Mouse (Mus musculus) right cerebral cortex, adult 18-20 months (tissue): ENCODE data around the gene Polr1e.
"Not testable (repeated sequence)": the region's sequence is repeated elsewhere in the genome, so short reads cannot be mapped to it uniquely, and the experiment has no call there.

Experiments used
- DNase-seq: peaks from one replicate; pipeline ENCODE4 v3.0.0; 2022; ENCODE audit warnings: mixed read lengths

The Polr1e gene

DNA sequence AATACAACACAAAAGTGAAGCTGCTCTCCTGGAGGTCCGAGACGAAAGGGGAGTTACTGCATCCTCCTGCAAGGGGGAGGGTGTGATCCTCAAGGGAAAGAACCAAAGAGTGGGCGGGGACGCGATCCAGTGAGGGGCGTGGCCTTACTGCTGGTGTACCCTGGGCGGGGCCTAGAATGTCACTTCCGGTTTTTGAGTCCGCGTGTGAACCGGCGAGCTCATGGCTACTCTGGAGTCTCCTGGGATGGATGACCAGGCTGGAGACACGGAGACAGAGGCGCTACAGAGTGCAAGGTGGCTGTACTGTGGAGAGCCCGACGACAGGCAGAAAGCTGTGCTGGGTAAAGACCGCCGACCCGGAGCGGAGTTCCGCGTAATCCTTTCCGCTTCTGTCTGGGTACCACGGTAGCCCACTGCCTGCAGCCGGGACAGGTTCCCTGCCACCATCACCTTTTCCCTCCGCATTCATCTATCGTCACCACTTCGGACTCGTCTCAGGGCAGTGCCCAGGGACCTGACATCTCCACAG is at the start of gene Polr1e:
Gene Polr1e (plus strand): TSS at position 132 of the 529 bp plus-strand sequence.
- peak; percentile 90 for DNase-seq

DNA sequence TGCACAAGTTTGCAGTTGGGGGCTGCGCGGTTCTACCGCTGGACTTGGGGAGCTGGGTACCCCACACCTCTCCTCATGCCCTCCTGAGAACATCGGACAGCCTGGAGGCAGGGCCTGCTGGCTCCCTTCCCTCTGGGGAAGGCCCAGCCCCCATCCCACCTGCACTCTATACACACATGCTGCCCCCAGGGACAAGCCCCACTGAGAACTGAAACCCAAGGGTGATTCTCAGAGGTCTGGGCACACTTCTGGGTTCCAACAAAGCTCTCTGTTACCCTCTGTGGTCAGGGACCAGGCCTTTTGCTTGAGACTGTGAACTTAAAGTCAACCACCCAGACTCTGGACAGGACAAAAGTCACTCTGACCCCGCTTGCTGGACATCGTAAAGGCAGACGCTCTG is 48.3 kb upstream of the Polr1e start:
- DNase-seq = no peak

DNA sequence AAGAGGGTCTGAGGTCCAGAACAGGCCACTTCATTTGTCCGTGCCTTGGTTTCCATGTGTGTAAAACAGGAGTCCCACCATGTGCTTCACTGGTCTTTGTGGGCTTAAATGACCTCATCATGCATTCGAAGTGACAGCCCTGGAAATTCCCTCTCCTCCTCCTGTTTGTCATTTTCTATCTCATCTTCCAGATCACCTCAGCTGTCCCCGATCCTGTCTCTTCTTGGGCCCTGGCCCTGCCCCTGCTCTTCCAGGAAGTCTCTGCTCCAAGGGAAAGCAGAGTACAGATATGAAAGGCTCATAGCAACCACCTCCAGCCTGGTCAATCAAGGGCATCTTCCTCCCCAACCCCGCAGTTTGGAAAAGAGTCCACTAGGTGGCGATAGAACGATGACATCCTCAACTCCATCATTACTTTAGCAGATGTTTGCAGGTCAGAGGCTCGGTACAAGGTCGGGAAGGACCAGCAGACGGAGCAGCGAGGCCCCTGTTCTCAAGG is 47.7 kb upstream of the Polr1e start:
- no peak for DNase-seq

DNA sequence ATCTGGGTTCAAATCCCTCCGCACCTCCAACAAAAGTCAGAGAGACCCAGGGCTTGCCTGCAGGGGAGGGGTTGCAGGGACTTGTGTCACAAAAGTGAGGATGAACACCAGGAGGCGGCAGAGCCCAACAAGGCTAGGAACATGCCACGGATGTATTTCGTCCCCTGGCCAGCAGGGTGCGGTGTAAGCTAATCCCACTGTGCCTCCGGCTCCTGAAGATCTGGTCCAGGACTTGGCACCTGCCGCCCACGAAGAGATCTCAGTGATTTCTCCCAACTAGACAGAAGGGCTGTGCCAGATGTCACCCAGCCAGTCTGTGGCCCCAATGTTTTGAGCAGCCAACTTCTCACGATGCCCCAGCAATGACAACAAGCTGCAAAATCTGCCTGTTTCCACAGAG is 44.9 kb upstream of the Polr1e start:
- peak; percentile 92 for DNase-seq

DNA sequence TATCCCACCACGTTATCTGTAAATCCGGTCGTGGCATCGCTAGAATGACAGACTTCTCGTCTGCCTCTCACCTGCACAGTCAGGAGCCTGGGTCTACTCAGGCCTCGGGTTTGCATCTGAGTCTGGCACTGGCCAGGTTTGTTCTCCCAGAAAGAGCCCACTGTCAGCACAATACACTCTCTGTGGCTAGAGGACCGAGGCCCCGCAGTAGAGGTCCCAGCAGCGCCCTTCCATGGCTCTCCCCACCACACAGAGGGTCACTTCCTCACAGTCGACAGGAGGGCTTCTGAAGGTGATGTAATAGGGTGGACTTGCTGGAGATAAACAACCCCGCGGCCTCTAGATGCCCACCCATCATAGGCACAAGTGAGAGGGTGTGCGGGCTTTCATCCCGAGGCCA is 44.5 kb upstream of the Polr1e start:
- DNase-seq = no peak

DNA sequence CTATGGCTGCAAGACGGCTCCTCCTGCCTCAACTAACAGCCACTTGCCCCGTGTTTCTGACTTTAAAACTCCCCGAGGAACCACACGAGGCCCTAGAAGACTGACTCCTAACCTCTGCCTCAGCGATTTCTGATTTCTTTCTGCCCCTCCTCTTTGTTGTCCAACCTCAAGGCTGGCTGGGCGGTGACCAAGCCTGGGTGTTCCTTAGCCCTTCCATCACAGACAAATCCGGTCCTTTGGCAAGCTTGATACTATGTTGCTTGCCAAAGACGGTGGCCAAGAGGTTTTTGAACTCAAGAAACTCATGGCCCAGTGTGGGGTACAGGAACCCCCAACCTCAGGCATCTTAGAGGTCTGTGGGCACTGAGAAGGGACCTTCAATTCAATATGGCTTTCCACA is 44.1 kb upstream of the Polr1e start:
- no peak for DNase-seq

DNA sequence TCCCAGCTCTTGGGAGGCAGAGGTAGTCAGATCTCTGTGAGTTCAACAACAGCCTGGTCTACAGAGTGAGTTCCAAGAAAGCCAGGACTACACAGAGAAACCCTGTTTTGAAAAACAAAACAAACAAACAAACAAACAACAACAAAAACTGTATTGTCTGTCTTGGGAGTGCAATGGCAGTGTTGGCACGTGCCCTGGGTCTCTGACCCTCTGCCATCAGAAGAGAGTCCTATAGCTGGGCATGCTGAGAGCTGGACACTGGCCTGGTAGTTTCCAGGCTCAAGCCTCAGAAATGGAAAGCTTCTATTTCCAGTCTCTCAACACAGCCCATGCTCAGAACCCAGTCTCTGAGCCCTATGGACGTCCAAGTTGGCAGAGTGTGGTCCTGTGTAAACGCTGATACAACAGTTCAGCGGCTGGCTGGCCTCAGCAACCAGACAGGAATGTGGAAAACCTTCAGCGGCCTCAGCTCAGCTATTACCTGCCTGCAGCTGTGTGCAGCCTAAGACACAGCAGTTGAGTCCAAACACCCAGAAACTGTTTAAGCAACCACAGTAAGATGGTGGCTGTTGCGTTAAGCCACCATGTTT is 42.3 kb upstream of the Polr1e start:
- DNase-seq = no peak

DNA sequence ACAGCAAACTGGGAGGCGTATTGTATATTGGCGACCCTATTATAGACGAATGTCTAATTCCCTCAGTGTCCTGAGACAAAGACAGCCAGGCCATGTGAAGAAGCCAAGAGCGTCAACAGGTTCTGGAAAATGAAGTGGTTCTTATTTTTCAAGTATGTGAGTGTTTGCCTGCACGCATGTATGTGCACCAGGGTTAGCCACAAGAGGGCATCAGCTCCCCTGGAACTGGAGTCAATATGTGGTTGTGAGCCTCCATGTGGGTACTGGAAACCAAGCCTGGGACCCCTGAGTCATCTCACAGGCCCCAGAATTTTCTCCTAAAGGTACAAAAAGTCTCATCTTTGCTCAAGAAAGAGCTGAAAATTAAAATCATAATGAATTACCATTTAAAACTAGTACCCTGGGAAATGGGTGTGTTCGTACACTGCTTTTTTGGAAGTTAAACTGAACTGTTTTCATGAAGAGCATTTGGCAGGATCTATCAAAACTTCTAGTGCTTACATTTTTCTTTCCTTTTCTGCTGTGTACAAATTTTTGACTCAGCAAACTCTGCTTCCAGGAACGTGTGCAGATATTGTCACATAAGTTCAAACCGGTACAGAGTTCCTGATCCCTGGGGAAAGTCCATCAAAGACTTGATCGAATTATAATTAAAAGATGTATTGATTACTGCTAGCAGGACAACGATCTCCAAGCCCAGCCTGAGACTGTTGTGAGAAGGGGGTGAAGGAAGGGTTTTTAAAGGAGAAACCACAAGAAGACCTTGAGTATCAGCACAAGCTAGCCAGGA is 41.3 kb upstream of the Polr1e start:
- no peak for DNase-seq

DNA sequence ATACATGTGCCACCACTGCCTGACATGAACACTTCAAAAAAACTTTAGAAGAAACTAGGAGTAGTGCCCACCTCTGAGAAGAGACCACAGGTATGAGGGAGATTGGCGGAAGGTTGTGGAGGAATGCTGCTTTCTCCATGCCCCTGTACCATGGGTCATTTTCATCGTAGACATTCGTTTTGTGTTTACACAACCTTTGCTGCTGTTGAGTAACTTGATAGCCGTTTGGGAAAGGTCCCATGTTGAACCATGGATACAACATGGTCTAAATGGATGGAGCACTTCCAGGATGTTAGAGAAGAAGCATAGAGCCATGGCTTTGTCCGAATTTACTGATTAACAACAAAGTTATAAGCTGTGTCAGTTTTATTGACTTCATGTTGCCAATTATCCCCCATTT is 40.2 kb upstream of the Polr1e start:
- DNase-seq = no peak

DNA sequence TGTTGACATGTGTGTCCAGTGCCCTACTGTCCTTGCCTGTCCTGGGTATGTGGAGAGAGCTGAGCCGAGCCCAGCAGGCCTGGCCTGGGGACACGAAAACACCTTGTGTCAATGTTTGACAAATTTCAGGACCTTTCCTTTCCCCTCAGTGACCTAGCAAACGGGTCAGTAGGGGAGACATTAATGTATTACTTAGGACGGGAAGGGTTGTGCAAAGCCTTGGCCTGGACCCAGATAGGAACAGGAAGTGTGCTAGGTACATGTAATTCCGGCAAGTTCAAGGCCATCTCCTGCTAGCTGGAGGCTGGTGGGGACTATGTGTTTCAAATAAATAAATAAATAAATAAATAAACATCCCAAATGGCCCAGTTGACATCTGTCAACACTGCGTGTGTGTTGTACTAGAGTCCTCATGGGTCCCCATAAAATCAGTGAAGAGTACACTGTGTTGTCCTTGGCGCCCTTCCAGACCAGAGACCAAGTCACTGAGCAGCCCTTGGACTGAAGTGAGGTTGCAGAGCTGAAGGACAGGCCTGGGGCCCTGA is 38.5 kb upstream of the Polr1e start:
- no peak for DNase-seq

DNA sequence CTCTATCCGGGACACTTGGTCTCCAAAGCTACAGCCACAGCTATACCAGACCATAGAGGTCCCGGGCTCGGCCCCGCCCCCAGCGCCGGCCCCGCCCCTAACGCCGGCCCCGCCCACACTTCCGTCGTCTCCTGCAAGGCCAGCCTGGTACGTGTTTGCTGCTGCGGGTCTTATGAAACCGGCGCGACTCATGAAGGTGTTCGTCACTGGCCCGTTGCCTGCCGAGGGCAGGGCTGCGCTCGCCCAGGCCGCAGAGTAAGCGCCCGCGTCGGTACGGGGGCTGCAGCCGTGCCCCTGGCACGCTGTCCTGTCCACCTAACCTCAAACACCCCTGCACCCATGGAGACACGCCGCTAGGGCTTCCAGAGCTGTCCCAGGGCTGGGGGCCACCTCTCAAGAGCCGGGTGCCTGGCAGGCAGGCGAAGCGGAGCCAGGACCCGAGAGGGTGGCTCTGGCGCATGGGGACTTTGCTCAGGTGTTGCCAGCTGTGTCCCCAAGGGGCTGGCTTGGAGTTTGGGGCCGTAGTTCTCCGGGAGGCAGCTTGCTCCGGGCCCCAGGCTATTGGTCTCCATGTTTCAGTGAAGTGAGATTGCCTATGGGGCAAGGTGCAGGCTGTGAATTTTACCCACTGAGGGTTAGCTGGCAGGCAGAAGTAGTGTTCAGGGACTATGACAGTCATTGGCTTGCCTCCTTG is 37.0 kb upstream of the Polr1e start, which contains the start of gene Grhpr:
Gene Grhpr (plus strand): TSS at position 116 of the 694 bp plus-strand sequence.
- peak; percentile 76 for DNase-seq

DNA sequence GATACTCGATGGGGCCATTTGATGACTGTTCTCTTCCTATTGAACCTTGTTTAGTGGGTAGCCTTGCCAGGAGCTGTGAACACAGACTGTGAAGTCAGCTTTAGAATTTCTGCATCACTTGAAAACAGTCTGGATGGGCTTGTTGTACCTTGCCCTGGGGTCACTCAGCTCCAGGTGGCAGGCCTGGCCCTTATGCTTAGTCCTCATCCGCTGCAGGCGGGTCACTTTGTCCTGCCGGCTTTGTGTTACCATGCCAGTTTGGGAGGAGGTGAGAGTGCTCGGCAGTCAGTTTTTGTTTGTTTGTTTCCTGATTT is 36.5 kb upstream of the Polr1e start:
- no peak for DNase-seq

DNA sequence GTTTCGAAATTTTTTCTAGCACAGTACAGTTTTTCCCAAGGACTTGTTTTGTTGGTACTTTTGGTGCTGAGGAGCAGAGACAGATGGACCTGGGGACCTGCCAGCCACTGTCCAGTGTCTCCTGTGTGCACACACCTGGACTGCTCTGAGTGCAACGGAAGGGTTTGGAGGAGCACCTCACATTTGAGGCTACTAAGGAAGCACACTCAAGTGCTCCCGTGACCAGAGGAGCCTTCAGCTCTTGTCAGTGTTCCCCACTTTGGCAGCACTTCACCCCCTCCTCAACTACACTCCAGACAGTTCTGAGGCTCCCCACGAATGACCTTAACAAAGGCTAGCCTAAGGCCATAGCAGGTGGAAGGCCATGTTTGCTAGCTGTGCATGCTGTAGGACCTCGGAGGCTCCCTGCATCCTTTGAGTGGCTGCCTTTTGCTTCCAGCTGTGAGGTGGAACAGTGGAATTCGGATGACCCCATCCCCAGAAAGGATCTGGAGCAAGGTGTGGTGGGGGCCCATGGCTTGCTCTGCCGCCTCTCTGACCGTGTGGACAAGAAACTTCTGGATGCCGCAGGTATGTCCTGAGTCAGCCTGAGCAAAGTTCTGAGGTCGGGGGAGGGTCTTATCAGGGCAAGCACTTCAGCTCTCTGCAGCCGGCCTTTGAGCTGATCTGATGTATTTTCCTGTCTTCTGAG is 35.8 kb upstream of the Polr1e start:
- no peak for DNase-seq

DNA sequence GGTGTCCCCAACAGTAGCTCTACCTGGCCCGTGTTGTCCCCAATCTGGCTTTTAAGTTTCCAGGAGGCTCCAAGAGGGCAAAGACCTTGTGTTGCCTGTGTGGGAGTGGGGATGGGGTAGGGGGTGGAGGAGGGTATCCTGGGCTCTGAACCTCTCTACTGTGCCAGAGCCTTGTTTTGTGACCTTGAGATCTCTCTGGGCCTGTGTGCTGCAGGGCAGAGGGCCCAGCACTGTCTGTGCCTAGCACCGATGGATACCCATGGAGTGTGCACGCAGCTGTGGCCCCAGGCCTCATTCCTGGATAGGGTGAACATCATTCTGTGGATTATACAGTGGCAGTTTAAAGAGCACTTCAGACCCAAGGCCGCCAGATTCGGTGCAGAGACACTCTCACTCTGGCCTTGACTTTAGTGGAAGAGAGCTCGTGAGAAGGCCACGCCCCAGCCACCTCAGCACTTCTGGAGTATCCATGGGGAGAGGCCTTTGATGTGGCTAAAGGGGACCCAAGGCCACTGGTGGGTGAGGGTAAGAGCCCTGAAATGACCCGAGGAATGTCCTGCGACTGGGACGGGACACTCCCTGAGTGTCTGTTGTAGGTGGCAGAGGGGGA is 35.1 kb upstream of the Polr1e start:
- no peak for DNase-seq

DNA sequence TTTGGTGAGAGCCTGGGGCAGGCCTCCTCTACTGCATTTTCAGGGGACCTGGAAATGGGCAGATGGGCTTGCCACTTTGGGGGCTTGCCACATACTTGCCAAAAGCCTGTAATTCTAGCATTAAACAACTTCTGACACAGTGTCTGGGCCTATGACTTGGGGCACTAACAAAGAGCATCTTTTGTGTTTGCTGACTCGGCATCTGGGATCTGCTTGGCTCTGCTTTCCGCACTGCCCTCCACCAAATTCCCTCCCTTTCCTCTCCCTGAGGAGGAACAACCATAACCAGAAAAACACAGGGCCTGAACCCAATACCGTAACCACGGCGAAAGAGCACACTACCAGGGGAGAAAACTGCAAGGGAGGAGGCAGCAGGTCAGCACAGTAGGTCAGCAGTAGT is 27.8 kb upstream of the Polr1e start:
- no peak for DNase-seq

DNA sequence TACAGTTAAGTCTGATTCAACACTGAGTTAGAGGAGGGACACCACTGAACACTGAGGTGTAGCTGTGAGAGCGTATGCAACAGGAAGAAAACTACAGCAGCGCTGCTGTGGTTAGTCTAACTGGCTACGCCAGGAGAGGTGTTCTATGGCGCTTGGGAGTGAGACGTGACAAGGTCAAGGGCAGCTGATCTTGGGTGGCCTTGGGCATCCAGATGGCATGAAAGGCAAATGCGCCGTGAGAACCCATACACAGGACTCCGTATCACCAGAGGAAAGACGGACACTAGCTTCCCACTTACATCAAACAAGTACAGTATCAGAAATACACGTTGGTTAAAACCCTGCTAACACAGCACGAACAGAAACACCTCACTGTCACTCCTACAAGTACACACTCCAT is 26.1 kb upstream of the Polr1e start:
- not testable (repeated sequence) for DNase-seq

DNA sequence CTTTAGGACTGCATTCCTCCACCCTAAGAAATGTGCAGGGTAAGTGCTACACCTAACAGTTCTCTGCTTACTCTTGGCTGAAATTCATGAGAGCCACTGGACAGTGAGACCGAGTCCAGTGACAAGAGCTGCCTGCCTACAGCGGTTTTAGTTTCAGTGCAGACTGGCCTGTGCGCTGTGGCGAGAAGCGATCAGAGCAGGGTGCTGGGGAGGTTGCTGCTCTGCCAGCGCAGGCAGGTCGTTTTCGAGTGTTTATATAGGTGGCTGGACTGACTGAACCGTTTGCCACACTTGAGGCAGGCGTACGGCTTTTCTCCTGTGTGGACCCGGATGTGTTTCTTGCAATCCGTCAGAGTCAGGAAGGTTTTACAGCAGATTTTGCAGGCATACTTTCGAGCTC is 25.2 kb upstream of the Polr1e start:
- not testable (repeated sequence) for DNase-seq

DNA sequence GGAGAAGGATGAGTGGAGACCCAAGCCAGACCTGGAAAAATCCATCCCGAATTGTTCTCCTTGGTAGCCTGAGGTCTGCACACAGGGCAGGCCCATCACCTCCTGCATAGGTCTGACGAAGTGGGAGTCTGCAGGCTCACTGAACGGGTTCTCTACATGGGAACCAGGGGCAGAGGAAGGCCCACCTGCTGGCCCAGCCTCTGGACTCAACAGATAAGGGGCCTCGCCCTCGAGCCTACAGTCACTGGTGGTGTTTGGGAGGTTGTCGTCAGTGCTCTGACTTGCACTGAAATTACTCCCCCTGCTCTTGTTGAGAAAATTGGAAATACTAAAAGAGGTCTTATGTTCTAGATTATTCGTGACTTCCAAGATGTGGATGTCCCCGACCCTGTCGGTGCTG is 24.5 kb upstream of the Polr1e start:
- no peak for DNase-seq

DNA sequence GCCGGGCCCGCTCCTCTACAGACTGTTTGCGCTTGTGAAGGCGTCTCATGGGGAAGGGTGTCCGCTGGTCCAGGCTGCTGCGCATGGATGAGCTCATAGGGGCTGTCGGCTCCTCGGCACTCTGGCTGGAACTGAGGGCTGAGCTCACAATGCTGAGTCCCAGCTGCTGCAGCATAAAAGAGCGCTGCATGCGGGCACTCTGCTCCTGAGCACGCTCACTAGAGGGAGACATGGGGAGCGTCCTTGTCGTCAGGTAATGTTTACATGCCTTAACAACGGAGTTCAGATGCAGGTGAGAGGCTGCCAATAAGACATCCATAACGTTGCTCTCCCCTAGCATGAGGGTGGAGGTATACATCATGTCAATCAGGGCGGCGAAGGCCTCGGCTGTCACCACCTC is 23.6 kb upstream of the Polr1e start:
- no peak for DNase-seq

DNA sequence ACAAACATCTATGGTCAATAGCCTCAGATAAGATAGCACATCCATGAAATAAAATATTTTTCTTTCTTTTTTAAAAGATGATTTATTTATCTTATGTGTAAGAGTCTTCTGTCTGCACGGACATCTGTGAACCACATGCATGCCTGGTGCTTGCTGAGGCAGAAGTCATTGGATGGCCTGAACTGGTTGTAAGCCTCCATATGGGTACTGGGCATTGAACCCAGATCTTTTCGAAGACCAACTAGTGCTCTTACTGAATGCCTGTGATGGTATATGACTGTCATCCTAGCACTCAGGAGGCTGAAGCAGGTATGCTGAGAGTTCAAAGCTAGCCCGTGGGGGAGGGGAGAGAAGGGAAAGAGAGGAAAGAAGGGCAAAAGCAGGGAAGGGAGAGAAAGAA is 20.3 kb upstream of the Polr1e start:
- DNase-seq = no peak

DNA sequence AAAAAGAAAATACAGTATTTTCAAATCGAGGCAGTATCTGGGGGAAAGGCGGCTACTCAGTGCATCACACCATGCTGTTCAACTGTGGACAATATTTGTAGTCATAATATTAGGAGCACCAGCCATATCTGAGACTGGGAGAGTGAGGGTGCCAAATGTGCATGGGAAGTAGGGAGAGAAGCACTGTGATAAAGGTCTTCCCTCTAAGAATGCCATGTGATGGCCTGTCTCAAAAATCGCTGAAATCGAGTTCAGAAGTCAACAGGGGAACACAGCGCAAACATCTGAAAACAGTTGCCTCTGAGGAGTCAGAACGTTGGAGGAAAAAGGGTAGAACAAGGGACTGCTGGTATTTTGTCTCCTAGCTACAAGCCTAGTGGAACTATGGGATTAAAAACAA is 18.4 kb upstream of the Polr1e start:
- no peak for DNase-seq

DNA sequence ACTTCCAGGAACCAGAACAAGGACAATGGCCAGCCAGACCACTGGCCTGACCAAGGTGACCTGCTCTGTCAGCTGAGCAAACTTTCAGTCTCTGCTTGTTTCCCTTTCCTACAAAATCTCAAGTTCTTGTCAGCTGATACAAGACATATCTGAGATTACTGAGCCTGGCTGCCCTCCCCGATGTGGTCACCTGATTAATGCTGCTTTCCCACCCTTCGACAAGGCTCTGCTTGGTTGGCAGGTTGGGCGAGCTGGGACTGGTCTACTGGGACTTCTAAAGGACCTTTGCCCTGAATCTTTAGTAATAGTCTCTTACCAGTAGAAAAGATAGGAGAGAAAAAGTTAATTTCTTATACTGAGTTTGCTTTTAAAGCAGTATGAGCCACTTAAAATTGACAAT is 12.9 kb upstream of the Polr1e start:
- DNase-seq = no peak
